Mouse (Mus musculus): ENCODE measurements at regions not wholly inside any gene's neighbourhood (a gene's known extent, or its start where the extent isn't known, plus 50 kb on each side); places are given as distances from the start of the nearest gene placed in this dataset.

DNA sequence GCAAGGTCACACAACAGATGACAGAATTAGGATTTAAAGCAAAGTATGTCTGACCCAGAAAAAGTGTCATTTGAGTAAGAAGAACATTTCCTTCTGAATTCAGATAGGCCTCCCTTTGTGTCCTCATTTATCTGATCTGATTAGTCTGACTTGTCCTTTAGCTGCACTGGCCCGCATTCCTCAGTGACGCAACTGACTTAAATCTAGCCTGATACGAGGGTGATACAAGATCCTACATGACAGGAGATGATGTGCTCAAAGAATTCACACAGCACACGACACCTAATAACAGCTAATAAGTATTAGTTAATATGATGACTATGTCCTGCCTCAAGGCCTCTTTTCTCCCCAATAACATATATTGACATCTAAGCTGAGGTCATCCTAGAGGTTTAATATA, 192.8 kb downstream of the Nuf2 start:
- no peak for DNase-seq (ENCODE audit: low spot score in 2 of 2)

DNA sequence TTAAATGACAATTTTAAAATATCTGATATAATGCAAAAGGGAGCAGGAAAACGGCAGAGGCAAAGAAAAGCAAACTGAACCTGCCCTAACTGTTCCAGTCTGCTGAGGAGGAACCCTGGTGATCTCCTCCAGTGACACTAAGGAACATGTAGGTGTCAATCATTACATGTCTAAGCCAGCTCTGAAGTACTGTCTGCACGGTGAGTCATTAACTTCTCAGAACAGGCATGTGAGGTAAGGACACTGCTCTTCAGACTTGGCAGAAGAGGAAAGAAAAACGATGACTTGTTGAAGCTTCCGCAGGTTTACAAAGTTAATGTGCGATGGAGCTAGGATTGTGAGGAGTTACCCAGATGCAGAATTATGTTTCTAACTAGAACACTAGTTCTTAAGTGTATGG, 199.1 kb downstream of the Nuf2 start:
- no peak for DNase-seq (ENCODE audit: low spot score in 2 of 2)

DNA sequence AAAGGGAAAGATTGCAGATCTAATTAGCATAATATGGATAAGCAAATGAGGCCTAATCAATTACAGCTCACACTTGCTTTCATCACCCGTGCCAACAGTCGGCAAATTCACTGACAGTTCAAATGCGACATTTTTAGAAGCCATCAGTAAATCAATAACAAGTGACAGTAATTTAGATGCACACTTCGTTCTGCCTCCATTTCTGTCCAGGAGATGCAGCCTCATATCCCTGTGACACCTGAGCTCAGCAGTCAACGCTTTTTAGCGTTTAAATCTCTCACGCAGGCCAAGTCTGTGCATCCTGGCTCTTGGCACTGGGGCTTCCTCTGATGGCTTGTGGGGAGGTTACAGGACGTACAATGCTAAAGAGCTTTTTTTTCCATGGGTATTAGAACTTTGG, 218.0 kb downstream of the Nuf2 start:
- DNase-seq (ENCODE audit: low spot score in 2 of 2): no peak

DNA sequence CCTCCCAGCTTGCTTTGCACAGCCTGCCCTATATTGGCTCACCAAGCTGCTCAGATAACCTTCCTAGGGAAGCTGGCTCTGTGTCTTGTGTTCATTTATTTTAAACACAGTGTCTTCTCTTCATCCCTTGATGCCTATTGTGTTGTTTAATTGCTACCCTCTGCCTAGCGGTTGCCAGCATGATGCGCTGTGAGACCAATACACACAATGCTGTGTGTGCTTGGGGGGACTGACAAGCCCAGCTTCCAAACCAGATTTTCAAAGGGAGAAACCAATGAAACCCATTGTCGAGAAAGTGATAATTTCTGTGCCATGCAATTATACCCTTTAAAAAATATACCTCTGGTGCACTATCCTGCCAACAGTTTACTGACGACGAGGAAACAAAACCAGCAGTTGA, 247.8 kb downstream of the Nuf2 start:
- DNase-seq (ENCODE audit: low spot score in 2 of 2): no peak

DNA sequence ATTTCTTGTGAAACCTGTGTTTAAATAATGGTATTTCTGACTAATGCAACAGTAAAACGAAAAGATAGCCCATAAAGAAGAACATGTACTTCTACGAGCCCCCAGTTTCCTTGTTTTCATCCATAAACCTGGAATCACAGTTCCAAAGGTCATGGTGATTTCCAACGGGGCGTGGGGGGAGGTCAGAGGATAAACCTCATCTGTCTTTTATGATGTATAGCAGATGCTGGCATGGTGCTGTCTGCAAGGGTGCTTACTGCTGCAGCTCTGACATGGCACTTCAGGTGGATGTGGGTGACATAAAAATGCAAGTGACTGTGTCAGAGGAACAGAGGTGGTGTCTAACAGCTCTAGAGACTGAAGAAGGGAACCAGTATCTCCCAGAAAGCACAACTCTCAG, 260.5 kb downstream of the Nuf2 start:
- no peak for DNase-seq (ENCODE audit: low spot score in 2 of 2)

DNA sequence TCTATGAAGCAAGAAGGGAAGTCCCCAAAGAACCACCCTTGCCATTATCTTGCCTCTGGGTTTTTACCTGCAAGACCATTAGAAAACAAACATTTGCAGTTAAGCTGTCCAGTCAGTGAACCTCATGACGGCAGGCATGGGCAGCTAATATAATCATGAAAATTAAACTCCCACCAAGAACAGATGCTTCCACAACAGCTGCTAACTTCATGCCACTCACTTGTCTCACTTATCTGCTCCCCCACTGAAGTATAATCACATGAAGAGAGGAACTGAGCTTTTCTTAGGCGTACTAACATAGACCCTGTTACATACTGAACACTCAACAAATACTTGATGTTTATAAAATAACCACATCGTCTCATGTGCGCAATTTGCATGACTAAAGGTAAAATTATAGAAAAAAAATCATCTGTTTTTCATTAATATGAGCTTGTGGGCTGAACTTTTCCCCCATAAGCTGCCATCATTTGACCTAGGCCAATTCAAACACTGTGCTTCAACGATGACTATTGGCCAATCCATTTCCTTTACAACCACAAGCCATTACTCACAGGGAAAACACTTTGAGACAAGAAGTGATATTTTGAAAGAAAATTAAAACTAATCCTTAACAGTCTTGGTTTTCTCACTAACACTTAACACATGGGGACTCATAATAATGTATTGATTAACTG, 267.1 kb downstream of the Nuf2 start:
- DNase-seq (ENCODE audit: low spot score in 2 of 2): no peak

DNA sequence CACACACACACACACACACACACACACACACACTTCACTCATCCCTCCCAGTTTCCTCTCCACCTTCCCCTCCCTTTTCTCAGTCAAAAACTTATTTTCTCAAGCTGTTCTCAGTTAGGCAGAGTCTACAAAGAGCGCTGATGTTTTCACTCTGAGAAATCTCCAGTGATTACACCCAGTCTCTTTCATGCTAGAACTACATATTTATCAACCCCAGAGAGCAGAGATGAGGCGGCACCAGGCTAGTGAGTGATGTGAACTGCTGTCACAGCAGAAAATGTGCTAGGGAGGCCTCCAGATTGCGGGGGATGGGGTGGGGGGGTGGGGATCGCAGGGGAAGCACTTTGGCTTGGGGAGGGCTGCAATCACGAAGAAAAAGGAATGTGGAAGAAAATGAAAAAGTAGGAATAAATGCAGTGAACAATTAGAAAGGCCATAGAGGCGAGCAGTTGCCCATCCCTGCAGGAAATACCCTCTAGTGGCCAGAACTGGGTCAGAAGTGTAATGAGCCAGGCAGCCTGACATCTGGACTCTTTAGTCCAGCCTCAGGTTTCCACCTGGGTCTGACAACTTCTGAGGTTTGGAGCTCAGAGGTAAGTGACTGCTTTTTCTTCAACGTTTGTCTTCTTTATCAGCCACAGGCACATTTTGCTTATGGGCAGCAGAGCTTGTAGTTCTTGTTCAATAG, 276.9 kb downstream of the Nuf2 start:
- DNase-seq (ENCODE audit: low spot score in 2 of 2): no peak

DNA sequence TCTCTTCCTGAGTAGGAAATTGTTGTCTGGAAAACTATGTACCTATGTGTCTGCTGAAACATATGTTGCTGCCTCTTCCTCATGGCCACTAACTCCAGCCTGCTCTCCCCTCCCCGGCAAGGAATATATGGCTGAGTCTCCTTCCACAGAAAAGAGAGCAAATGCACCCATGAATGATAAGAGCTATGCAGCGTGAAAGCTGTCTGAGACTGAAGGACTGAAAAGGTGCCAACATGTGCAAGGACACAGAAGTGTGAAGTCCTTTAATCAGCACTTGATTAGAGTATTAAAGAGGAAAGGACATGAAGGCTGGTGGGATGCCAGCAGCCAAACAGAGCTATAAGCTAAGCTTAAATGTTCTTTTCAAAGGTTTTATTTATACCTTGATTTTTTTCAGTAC, 279.1 kb downstream of the Nuf2 start:
- no peak for DNase-seq (ENCODE audit: low spot score in 2 of 2)

DNA sequence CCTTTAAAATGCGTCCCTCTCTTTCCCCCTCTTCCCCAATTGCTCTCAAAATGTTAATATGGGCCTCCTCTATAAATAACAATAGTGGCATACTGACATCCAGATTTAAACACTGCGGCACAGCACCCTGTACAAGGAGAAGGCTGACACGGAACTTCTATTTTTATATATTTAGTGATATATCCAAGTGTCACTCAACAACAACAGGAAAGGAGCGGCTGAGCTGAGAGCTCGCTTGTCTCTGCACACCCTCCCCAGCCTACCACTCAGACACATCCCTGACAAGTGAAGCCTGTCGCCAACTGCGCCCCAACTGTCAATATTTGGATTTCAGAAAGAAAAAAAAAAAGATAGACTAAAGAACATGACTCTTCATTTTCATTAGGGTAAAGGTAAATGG, 282.2 kb downstream of the Nuf2 start:
- no peak for DNase-seq (ENCODE audit: low spot score in 2 of 2)

DNA sequence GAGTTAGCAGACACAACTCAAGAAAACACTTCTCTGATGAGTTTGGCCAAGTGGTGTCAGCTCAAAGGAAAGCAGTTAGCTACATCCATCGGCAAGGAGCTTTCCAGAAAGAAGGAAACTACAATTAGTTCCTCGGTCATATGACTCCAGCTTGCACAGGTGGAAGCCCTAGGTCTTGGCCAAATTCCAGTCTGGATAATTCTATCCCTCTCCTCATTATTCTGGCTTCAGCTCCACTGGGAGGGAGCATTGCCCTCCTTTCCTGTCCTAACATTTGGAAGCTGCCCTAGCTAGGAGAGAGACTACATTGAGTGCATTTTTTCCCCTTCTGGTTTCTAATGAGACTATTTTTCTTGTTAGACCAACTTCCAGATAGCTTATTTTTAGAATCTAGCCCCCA, 290.9 kb downstream of the Nuf2 start:
- DNase-seq (ENCODE audit: low spot score in 2 of 2): no peak

DNA sequence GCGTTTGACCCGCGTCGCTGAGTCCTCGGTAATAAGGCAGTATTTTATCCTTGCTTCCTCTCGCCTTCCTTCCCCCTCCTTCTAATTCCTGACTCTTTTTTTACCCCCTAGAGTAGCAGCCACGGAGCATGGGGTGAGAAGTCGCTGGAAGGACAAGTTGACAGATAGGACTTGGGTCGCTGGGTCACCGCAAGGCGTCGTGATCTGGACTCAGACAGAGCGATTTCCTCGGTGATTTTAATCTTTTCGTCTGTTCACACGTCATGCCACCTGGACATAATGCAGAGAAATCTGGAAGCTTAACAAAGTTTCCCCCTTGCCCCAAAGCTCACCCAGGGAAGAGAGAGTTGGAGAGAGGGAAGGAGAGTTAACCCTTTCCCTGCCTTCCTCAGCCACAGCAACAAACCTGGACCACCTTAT, 292.6 kb downstream of the Nuf2 start:
- no peak for DNase-seq (ENCODE audit: low spot score in 2 of 2)

DNA sequence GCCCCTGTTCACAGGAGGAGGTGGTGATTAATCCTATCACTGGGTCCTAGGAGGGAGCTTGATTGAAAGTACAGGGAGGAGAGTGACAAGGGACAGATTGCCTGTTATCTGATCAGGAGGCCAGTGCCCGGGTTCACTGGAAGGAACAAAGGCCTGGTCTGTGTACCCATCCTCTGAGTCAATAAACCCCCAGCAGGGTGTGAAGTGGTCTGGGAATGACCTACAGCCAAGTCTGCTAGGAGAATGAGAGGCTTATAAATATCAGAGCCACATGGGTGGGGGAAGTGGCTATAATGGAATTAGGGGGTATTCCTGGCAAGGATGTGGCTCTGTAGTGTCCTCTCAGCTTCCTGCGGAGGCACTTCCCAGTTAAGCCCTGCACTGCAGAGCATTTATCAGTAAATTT, 296.0 kb downstream of the Nuf2 start:
- DNase-seq (ENCODE audit: low spot score in 2 of 2): no peak

DNA sequence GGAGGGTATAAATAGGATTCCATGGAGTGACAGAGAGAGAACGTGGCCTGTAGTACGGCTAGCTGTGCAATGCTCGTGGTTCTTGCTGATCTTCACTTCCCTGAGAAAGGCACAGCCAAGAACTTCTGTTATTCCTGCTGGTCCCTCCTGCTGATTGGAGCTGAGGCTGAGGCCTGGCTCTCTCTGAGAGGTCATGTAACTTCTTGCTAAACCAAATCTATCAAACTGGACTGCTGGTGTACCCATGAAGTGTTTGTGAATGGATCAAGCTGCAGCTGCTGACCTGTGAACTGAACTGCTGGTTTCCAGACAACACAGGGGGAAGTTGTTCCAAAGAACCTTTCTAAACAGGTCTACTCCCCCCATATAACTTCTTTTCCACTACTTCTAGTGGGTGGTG, 297.9 kb downstream of the Nuf2 start:
- no peak for DNase-seq (ENCODE audit: low spot score in 2 of 2)

DNA sequence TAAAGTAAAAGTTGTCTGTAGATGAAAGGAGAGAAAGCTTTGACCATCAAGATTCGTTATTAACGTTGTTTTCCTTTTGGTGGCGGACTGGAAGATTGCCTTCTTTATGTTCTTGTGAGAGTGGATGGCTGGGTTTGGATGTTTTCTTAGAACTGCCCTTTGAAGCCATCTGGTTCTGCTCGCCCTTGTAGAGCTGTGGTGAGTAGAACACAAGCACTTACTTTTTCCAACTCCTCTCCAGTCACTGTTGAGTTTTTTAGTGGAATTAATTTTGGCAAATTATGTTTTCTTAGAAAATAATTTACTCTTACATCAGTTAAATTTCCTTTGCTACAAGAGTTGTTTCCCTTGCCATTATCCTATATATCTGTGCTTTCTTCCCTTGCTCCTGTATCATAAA, 301.2 kb downstream of the Nuf2 start:
- DNase-seq (ENCODE audit: low spot score in 2 of 2): no peak

DNA sequence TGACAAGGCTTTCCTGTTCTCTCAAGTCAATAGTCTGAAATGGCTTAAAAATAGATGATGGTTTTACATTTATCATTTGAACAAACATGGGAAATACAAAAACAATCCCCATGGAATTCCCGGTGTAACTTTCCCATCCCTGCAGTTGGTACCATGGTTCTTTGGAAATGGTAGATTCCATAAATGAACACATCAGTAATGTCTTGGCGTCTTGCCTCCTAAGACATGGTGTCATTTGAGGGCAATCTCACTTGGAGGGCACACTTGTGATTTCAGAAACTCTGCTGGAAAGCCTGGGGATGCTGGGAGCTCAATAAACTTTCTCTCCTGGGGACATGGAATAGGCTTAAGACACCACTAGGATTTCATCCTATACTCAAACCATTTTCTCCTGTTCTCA, 306.8 kb downstream of the Nuf2 start:
- no peak for DNase-seq (ENCODE audit: low spot score in 2 of 2)

DNA sequence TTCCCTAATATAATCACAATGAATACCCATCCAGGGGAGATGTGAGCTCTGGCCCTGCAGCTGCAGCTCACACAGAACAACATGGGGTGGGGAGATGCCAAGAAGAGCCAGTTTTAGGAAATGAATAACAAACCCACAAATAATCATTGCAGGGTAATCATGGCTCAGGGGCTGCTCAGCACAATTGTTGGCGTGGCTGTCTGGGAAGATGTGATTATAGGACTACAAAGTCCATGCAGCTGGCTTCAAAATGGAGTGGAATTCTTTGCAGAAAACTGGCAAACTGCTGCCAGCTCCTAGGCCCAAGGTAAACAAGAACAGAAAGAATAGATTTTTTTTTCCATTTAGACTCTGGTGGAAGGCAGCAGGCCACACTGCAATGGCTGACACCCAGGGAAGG, 343.6 kb downstream of the Nuf2 start:
- DNase-seq (ENCODE audit: low spot score in 2 of 2): no peak

DNA sequence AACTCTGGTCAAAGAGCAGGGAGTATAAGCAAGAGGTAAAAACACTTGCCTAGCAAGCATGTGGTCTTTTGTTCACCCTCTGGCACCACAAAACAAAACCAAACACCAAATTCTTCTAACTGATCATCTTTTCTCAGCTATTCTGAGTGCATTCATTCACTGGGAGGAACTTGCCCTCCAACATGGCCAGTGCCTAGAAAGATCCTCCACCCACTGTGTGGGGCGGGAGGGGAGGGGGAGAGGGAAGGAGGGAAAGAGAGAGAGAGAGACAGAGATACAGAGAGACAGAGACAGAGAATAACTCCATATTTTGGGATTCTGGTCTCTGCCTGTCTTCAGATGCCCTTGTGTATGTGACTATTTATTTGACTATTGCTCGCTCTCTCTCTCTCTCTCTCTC, 360.9 kb downstream of the Nuf2 start:
- no peak for DNase-seq (ENCODE audit: low spot score in 2 of 2)

DNA sequence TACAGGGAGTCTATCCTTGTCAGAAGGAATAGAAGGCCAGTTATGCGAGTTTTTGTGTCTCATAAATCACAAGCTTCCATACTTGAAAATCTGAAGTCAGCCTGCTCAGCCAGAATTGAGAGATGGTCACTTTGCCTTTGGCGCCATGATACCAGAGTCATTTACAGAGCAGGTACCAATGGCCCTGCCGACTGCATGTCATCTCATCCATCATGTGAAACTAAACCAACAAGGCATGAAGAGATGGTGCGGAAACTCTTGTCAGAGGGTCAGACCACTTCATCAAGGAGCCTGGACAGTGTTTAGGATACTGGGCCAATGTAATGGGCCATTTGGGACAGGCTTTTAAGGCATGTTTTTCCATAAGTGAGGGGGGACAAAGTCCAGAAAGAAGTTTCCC, 363.2 kb downstream of the Nuf2 start:
- DNase-seq (ENCODE audit: low spot score in 2 of 2): no peak

DNA sequence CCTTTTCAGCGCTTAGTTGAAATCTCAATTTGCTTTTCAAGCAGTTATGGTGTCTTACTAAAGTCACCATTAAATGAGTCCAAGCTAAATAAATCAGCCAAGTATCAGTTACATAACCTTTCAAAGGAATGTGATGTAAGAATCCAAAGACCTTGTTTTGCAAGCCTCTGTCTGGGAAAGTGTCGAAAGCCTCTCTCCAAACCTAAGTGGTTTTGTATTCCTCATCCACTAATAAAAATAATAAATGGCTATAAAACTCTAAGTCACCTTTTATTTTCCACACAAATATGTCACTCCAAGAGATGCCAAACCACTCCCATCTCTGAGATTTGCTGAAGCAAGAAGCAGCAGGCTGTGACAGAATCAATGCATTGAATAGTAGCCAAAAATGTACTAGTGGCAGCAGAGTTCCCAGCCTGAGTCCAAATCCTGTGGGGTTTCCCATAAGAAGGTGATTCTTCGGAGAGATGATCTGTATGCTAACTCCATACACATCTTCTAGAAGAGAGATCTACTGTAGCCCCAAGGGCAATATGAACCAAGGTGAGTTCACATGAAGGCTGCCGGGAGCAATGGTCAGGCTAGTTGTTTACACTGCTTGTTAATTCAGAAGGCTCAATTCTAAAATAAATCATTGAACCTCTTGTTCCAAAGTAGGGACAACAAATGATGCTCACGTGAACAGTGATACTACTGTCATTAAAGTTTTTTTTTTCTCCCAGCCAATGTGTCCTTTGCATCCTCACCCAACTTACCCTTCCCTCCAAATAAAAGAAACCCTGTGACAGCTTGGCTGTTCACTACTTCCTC, 365.0 kb downstream of the Nuf2 start:
- DNase-seq (ENCODE audit: low spot score in 2 of 2): no peak

DNA sequence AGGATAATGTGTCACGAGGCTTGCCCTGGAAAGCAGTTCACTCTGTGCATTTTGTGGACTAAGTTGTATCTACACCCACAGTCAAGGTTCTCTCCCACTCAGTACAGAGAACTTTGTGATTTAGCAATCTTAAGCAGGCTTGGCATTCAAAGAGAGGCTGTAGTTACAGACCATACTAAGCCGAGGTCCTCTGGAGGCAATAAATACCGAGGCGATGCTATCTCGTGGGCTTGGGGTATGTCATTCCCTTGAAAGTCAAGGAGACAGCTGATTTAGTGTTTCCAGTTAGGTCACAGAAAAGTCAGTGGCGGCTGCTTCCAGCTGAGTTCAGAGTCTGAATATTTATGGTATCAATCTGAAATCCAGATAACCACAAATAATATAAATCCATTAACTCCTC, 370.4 kb downstream of the Nuf2 start:
- no peak for DNase-seq (ENCODE audit: low spot score in 2 of 2)

DNA sequence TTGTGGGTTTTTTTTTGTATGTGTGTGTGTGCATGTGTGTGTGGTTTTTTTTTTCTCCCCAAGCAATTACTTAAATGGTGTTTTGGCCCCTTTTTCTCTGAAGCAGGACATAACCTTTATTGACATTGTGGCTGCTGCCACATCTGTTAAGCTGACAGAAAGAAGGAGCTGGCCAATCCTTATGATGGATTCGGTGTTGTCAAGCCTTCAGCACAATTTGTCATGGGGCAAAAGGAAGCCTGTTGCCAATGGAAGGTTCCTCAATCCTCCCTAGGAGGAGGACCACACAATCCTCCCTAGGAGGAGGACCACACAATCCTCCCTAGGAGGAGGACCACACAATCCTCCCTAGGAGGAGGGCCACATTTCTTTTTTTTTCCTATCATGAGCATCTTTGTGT, 371.0 kb downstream of the Nuf2 start:
- no peak for DNase-seq (ENCODE audit: low spot score in 2 of 2)

DNA sequence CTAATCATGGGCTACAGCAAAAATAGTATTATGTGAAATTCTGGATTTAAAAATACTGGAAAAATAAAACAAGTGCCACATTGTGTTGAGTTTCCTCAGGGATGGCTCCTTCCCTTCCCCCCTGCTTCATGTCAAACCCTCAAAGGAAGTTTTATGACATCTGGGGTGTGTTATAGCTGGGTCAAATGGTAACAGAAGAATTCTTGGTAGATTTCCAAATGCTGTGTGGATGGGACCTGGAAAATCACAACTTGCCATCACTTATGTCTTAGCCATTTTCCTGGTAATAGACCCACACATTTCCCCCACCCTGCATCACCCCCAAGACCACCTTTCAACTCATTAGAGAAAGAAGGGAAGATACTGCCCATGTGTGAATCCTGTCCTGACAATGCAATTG, 371.5 kb downstream of the Nuf2 start:
- no peak for DNase-seq (ENCODE audit: low spot score in 2 of 2)

DNA sequence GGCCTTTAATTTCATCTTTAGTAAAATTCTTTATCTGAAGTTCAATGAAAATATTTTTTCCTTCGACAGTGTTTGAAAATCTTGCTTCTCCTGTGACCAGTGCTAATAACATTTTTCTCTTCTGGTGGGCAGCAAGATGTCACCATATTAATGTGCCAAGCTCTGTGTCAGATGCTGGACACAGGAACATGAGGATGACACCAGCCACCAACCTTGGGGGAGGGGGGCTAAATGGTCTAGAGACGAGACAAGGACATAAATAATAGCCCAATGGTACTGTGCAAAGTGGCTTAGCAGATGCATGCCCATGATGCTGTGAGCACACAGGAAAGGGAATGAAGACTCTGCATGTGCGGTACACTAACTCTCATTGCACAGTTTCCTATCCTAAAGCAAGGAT, 373.8 kb downstream of the Nuf2 start:
- DNase-seq (ENCODE audit: low spot score in 2 of 2): no peak
